Mouse (Mus musculus): ENCODE data around the gene Clstn1. TPM values are rescaled to one million over a fixed set of nuclear protein-coding genes. Genes with fewer than 3 reads are reported as not detected.

Clstn1 gene
- polyA plus RNA-seq, 1 experiment = 60.5 TPM

DNA sequence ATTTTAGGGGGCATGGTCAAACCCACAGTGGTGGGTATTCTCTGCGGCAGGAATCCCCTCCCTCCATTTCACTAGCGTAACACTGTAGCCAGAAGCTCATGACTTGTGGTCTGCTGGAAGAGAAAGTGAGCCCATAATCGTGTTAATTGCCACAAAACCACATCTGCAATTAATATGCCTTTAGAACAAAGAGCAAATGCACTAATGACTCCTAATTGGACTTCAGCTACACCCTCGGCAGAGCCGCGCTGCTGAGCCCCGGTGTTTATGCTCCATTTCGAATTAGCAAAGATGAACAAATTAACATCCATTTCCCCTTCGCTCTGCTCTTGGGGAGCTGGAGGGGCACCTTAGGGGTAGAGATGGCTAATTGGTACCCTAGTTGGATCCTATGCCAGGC, 10.2 kb upstream of the Clstn1 start:
- TF ChIP-seq EP300 (IDR thresholded peaks at IDR 0.05; ENCODE audit: insufficient read depth, low read depth, low read length) = no peak

DNA sequence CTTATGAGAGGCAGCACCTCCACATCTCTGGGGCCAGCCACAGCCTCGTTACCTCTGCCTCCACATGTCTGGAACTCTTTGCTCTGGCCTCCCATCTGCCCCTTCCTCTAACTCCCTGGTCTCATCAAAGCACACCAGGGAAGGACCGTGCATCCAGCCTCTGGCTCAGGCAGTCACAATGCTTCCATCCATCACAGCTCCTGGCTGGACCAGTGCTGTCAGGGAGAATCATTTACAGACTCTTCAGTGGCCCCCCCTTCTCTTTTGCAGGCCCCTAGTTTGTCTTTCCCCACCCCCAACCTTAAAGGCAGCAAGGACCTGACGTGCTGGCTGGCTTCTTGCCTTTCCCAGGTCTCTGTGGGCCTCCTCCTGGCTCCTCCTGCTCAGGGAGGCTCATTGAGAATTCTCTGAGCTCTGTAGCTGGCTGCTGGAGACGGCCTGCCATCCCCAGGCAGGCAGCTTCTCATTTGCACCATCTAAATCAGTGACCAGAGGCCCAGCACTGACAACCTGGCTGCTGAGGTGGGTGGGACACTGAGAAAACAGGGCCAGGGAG, 9.2 kb upstream of the Clstn1 start:
- no peaks in the 10 kb centered on the region for H3K9me3 ChIP-seq (replicated peaks; ENCODE audit: control insufficient read depth, insufficient read depth, low read length, poor library complexity, severe bottlenecking)
- H3K9ac ChIP-seq (ENCODE audit: low read depth, poor library complexity, severe bottlenecking) = no peak overlapping the region
- no peaks in the 10 kb centered on the region for H3K27me3 ChIP-seq (ENCODE audit: control insufficient read depth, insufficient read depth, low read length, poor library complexity, severe bottlenecking)
- H3K27ac ChIP-seq (ENCODE audit: insufficient read depth, low read length) = no peak overlapping the region
- H3K4me1 ChIP-seq (ENCODE audit: control insufficient read depth, insufficient read depth, low read length) = peaks cover 3% of the 10 kb centered on the region
- TF ChIP-seq CTCF (IDR thresholded peaks at IDR 0.05; ENCODE audit: low read depth, low read length) (no peak), POLR2A (IDR thresholded peaks at IDR 0.05; ENCODE audit: insufficient read depth, low read length) (no peak), EP300 (IDR thresholded peaks at IDR 0.05; ENCODE audit: insufficient read depth, low read depth, low read length) (no peak)
- H3K36me3 ChIP-seq (ENCODE audit: control insufficient read depth, insufficient read depth, low read length, poor library complexity, severe bottlenecking) = no peaks in the 10 kb centered on the region
- no peak overlapping the region for H3K4me3 ChIP-seq (ENCODE audit: low read depth, low read length)

More for the DNA sequence above, 10.2 kb upstream of the Clstn1 start:
- no peak overlapping the region for H3K4me3 ChIP-seq (ENCODE audit: low read depth, low read length)
- H3K4me1 ChIP-seq (ENCODE audit: control insufficient read depth, insufficient read depth, low read length) = peaks cover 3% of the 10 kb centered on the region
- no peak overlapping the region for H3K27ac ChIP-seq (ENCODE audit: insufficient read depth, low read length)
- H3K27me3 ChIP-seq (ENCODE audit: control insufficient read depth, insufficient read depth, low read length, poor library complexity, severe bottlenecking) = no peaks in the 10 kb centered on the region
- no peaks in the 10 kb centered on the region for H3K36me3 ChIP-seq (ENCODE audit: control insufficient read depth, insufficient read depth, low read length, poor library complexity, severe bottlenecking)
- H3K9ac ChIP-seq (ENCODE audit: low read depth, poor library complexity, severe bottlenecking) = no peak overlapping the region
- H3K9me3 ChIP-seq (replicated peaks; ENCODE audit: control insufficient read depth, insufficient read depth, low read length, poor library complexity, severe bottlenecking) = no peaks in the 10 kb centered on the region

DNA sequence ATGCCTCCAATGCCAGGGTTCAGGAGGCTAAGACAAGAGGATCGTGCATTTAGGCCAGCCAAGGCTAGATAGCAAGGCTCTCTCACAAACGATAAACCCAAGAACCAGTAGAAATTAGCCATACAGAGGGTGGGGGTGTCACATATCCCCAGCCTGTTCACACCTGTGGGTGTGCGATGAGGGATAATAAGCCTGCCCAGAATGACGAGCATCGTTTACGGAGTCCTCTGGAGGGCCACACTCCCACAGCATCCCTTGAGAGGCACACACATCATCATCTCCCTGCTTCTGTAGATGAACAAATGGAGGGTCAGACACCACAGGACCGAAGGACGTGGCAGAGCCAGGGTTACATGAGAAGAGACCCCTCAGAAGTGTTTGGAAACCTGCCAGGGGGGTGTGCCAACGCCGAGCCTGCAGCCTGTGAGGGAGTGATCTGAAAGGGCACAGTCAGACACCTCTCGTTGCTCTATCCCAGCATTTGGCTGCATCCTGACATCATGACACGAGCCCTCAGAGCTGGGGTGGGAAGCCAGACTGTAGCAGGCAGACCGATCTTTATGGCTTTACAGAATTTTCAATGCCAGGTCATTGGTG, 8.1 kb upstream of the Clstn1 start:
- Histone ChIP-seq H3K4me3 (ENCODE audit: low read depth, low read length) (no peak overlapping the region), H3K9ac (ENCODE audit: low read depth, poor library complexity, severe bottlenecking) (no peak overlapping the region), H3K4me1 (ENCODE audit: control insufficient read depth, insufficient read depth, low read length) (peaks cover 3% of the 10 kb centered on the region), H3K27me3 (ENCODE audit: control insufficient read depth, insufficient read depth, low read length, poor library complexity, severe bottlenecking) (no peaks in the 10 kb centered on the region), H3K27ac (ENCODE audit: insufficient read depth, low read length) (no peak overlapping the region), H3K9me3 (replicated peaks; ENCODE audit: control insufficient read depth, insufficient read depth, low read length, poor library complexity, severe bottlenecking) (no peaks in the 10 kb centered on the region), H3K36me3 (ENCODE audit: control insufficient read depth, insufficient read depth, low read length, poor library complexity, severe bottlenecking) (no peaks in the 10 kb centered on the region)
- TF ChIP-seq CTCF (IDR thresholded peaks at IDR 0.05; ENCODE audit: low read depth, low read length) (no peak), POLR2A (IDR thresholded peaks at IDR 0.05; ENCODE audit: insufficient read depth, low read length) (no peak), EP300 (IDR thresholded peaks at IDR 0.05; ENCODE audit: insufficient read depth, low read depth, low read length) (no peak)

DNA sequence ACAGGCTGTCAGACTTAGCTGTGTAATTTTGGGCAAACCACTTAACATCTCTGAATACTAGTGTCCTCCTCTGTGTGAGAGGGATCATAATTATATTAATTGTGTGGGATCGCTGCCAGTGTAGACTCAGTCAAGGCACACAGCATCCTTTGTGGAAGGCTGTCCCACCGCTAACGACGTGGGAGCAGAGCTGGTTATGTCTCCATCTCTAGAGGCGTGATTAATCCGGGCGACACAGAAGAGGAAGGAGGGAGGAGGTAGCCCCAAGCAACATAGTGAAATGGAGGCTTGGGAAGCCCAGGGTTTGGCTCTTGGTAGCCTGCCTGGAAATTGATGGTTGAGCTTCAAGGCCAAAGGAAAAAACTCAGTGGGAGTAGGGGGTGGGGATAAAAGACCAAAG, 7.4 kb upstream of the Clstn1 start:
- no peak overlapping the region for H3K9ac ChIP-seq (ENCODE audit: low read depth, poor library complexity, severe bottlenecking)
- TF ChIP-seq POLR2A (IDR thresholded peaks at IDR 0.05; ENCODE audit: insufficient read depth, low read length) (no peak), EP300 (IDR thresholded peaks at IDR 0.05; ENCODE audit: insufficient read depth, low read depth, low read length) (no peak), CTCF (IDR thresholded peaks at IDR 0.05; ENCODE audit: low read depth, low read length) (no peak)
- H3K4me1 ChIP-seq (ENCODE audit: control insufficient read depth, insufficient read depth, low read length) = peaks cover 3% of the 10 kb centered on the region
- no peaks in the 10 kb centered on the region for H3K36me3 ChIP-seq (ENCODE audit: control insufficient read depth, insufficient read depth, low read length, poor library complexity, severe bottlenecking)
- H3K9me3 ChIP-seq (replicated peaks; ENCODE audit: control insufficient read depth, insufficient read depth, low read length, poor library complexity, severe bottlenecking) = no peaks in the 10 kb centered on the region
- H3K27me3 ChIP-seq (ENCODE audit: control insufficient read depth, insufficient read depth, low read length, poor library complexity, severe bottlenecking) = no peaks in the 10 kb centered on the region
- H3K27ac ChIP-seq (ENCODE audit: insufficient read depth, low read length) = no peak overlapping the region
- no peak overlapping the region for H3K4me3 ChIP-seq (ENCODE audit: low read depth, low read length)

DNA sequence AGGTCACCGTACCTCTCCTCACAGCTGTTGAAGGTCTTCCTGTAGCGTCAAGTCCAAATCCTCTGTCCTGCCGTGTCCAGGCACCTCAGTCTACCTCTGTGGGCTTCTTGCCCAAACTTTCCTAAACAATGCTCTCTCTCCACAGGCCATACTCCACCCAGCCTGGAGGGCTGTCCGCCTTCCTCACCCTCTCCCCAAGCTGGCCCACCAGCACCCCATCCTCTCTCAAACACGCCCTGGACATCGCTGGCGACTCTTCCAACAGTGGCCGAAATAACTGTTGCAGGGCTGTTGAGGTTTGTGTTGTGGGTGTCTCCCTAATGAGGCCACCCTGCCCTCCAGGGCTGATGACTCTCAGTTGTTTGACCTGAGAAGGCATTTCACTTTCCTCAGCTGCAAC, 1.0 kb upstream of the Clstn1 start:
- no peak overlapping the region for H3K9ac ChIP-seq (ENCODE audit: low read depth, poor library complexity, severe bottlenecking)
- TF ChIP-seq POLR2A (IDR thresholded peaks at IDR 0.05; ENCODE audit: insufficient read depth, low read length) = no peak
- no peak for TF ChIP-seq CTCF (IDR thresholded peaks at IDR 0.05; ENCODE audit: low read depth, low read length)
- TF ChIP-seq EP300 (IDR thresholded peaks at IDR 0.05; ENCODE audit: insufficient read depth, low read depth, low read length) = no peak
- H3K27ac ChIP-seq (ENCODE audit: insufficient read depth, low read length) = no peak overlapping the region
- H3K36me3 ChIP-seq (ENCODE audit: control insufficient read depth, insufficient read depth, low read length, poor library complexity, severe bottlenecking) = no peaks in the 10 kb centered on the region
- H3K27me3 ChIP-seq (ENCODE audit: control insufficient read depth, insufficient read depth, low read length, poor library complexity, severe bottlenecking) = no peaks in the 10 kb centered on the region
- no peaks in the 10 kb centered on the region for H3K9me3 ChIP-seq (replicated peaks; ENCODE audit: control insufficient read depth, insufficient read depth, low read length, poor library complexity, severe bottlenecking)
- peaks cover 2% of the 10 kb centered on the region for H3K4me1 ChIP-seq (ENCODE audit: control insufficient read depth, insufficient read depth, low read length)
- H3K4me3 ChIP-seq (ENCODE audit: low read depth, low read length) = no peak overlapping the region

DNA sequence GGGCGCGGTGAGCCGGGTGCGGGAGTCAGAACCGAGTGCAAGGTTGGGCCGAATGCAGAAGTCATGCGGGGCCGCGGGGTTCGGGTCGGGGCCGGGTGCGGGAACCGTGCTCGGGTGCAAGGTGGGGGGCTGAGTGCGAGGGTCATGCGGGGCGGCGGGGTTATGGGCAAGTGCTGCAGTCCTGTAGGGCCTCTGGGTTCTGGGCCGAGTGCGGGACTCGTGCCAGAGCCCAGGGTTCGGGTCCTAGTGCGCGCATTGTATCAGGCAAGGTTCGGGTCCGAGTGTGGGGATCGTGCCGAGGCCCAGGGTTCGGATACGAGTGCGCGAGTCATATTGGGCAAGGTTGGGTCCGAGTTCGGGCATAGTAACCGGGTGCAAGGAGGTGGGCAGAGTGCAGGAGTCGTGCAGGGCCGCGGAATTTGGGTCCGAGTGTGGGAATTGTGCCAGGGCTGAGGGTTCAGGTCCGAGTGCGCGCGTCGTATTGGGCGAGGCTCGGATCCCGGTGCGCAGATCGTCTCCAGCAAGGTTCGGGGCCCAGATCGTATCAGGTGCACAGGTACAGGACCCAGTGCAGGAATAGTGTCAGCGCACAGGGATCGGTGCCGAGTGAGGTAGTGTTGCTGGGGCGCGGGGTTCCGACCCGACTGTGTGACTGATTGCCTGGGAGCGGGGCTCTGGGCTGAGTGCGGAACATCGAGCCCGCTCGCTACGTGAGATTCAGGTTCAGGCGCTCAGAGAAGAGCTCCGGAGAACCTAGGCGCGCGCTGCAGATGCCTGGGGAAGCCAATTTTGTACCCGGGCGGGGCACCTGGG, 721 bp downstream of the Clstn1 start:
- Histone ChIP-seq H3K9ac (ENCODE audit: low read depth, poor library complexity, severe bottlenecking) (peak overlapping the region; percentile 94), H3K36me3 (ENCODE audit: control insufficient read depth, insufficient read depth, low read length, poor library complexity, severe bottlenecking) (no peaks in the 10 kb centered on the region), H3K27me3 (ENCODE audit: control insufficient read depth, insufficient read depth, low read length, poor library complexity, severe bottlenecking) (no peaks in the 10 kb centered on the region), H3K9me3 (replicated peaks; ENCODE audit: control insufficient read depth, insufficient read depth, low read length, poor library complexity, severe bottlenecking) (no peaks in the 10 kb centered on the region), H3K4me1 (ENCODE audit: control insufficient read depth, insufficient read depth, low read length) (peaks cover 2% of the 10 kb centered on the region), H3K4me3 (ENCODE audit: low read depth, low read length) (peak overlapping the region; percentile 80), H3K27ac (ENCODE audit: insufficient read depth, low read length) (no peak overlapping the region)
- no peak for TF ChIP-seq CTCF (IDR thresholded peaks at IDR 0.05; ENCODE audit: low read depth, low read length)
- no peak for TF ChIP-seq EP300 (IDR thresholded peaks at IDR 0.05; ENCODE audit: insufficient read depth, low read depth, low read length)
- no peak for TF ChIP-seq POLR2A (IDR thresholded peaks at IDR 0.05; ENCODE audit: insufficient read depth, low read length)

Data from ES-Bruce4 (cell line).